Mouse (Mus musculus): Measurements from ENCODE around the gene Spg7.
"Not testable (repeated sequence)": the region's sequence is repeated elsewhere in the genome, so short reads cannot be mapped to it uniquely, and the experiment has no call there.

Gene Spg7

GRCm38 (mm10) chr8:123041008-123041773, 21.6 kb upstream of the Spg7 start:
- DNase-seq (ENCODE audit: low read depth, low spot score) = peak; percentile 80

- no peak for DNase-seq (ENCODE audit: low read depth, low spot score)
These were observed 21.0 kb upstream of the Spg7 start for GRCm38 (mm10) chr8:123041774-123042105.

- peak; percentile 100 for DNase-seq (ENCODE audit: low read depth, low spot score)
These were observed 20.4 kb upstream of the Spg7 start, which contains the start of gene Ankrd11 for GRCm38 (mm10) chr8:123042158-123042973. TSS of gene Ankrd11 (minus strand) at chr8:123042277.

- no peak for DNase-seq (ENCODE audit: low read depth, low spot score)
These were observed 19.6 kb upstream of the Spg7 start for GRCm38 (mm10) chr8:123042974-123043625.

GRCm38 (mm10) chr8:123043941-123044340, 18.8 kb upstream of the Spg7 start:
- no peak for DNase-seq (ENCODE audit: low read depth, low spot score)

GRCm38 (mm10) chr8:123044743-123045425, 17.9 kb upstream of the Spg7 start:
- DNase-seq (ENCODE audit: low read depth, low spot score) = not testable (repeated sequence)

GRCm38 (mm10) chr8:123046706-123047105, 16.0 kb upstream of the Spg7 start:
- no peak for DNase-seq (ENCODE audit: low read depth, low spot score)

- DNase-seq (ENCODE audit: low read depth, low spot score) = no peak
These were observed 14.9 kb upstream of the Spg7 start for GRCm38 (mm10) chr8:123047827-123048226.

- DNase-seq (ENCODE audit: low read depth, low spot score) = no peak
These were observed 14.3 kb upstream of the Spg7 start for GRCm38 (mm10) chr8:123048402-123048801.

- no peak for DNase-seq (ENCODE audit: low read depth, low spot score)
These were observed 11.3 kb upstream of the Spg7 start for GRCm38 (mm10) chr8:123051458-123051857.

- DNase-seq (ENCODE audit: low read depth, low spot score) = no peak
These were observed 1.3 kb downstream of the Spg7 start for GRCm38 (mm10) chr8:123064072-123064471.

- DNase-seq (ENCODE audit: low read depth, low spot score) = no peak
These were observed 2.1 kb downstream of the Spg7 start for GRCm38 (mm10) chr8:123064809-123065213.

- DNase-seq (ENCODE audit: low read depth, low spot score) = peak; percentile 99
These were observed 2.7 kb downstream of the Spg7 start for GRCm38 (mm10) chr8:123065214-123066100.

GRCm38 (mm10) chr8:123066101-123066683, 3.5 kb downstream of the Spg7 start:
- no peak for DNase-seq (ENCODE audit: low read depth, low spot score)

GRCm38 (mm10) chr8:123071176-123071575, 8.4 kb downstream of the Spg7 start:
- DNase-seq (ENCODE audit: low read depth, low spot score) = peak; percentile 6

GRCm38 (mm10) chr8:123077213-123077612, 14.5 kb downstream of the Spg7 start:
- no peak for DNase-seq (ENCODE audit: low read depth, low spot score)

- no peak for DNase-seq (ENCODE audit: low read depth, low spot score)
These were observed 20.3 kb downstream of the Spg7 start for GRCm38 (mm10) chr8:123082993-123083392.

- DNase-seq (ENCODE audit: low read depth, low spot score) = peak; percentile 88
These were observed 20.9 kb downstream of the Spg7 start for GRCm38 (mm10) chr8:123083610-123084009.

GRCm38 (mm10) chr8:123087289-123087688, 24.5 kb downstream of the Spg7 start:
- no peak for DNase-seq (ENCODE audit: low read depth, low spot score)

GRCm38 (mm10) chr8:123097216-123097615, 34.5 kb downstream of the Spg7 start:
- peak; percentile 49 for DNase-seq (ENCODE audit: low read depth, low spot score)

Measured in brain, adult 2 months (tissue).